Mouse (Mus musculus): ENCODE data around the gene Ssh2.

DNA sequence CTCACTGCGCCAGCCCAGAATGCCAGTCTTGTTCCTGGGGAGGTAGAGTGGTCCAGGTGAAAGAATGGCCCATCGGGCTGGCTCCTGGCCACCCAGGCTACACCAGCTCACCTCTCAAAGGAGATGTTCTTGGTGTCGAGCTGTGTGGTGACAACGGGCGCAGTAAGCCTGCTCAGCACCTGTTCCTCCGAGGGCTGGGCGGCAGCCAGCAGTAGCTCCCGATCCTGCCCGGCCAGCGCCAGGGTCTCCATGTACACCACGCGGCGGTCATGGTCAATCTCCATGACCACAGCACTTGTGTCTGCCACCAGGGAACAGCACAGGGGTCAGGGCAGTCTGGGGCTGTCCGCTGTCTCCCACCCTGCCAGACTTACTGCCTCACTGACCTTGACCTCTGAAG lies 260.1 kb downstream of the Ssh2 start:
- TF ChIP-seq POLR2A (IDR thresholded peaks at IDR 0.05; ENCODE audit: borderline replicate concordance, extremely low read depth, insufficient read depth, insufficient read length, poor library complexity, severe bottlenecking) (no peak), CTCF (IDR thresholded peaks at IDR 0.05; ENCODE audit: borderline replicate concordance, extremely low read depth, insufficient read depth, insufficient read length) (no peak)

Data from brain, embryonic 14.5 days (tissue).